Mouse (Mus musculus) MEL (cell line): ENCODE results near the gene Fam69a. TPM values are rescaled to one million over a fixed set of nuclear protein-coding genes. Genes with fewer than 3 reads are reported as not detected.
A peak's percentile ranks its signal among the peaks of the same experiment; 100 is the strongest.

Experiments
- DNase-seq: peaks from one replicate; pipeline ENCODE4 v3.0.0; 2011; ENCODE audit warnings: low read depth, low spot score
- H3K27ac ChIP-seq: 2 replicates; pipeline ENCODE4 v1.5.1; 2012; ENCODE audit warnings: low read depth, mild to moderate bottlenecking, control low read depth, low read length, moderate library complexity; ENCODE audit not compliant: control insufficient read depth
- H3K27me3 ChIP-seq, 2 experiments: fragments of 150-350 bp in 1 of 2; sonication (generic) in 1 of 2; 2 replicates each; pipeline ENCODE4 v1.6.1; 2012; ENCODE audit warnings: low read length in 2 of 2, mild to moderate bottlenecking in 2 of 2, improper control_type of control experiment in 1 of 2, moderate library complexity in 1 of 2; ENCODE audit not compliant: insufficient read depth in 2 of 2, control insufficient read depth in 1 of 2
- H3K36me3 ChIP-seq, 2 experiments: 2 replicates each; pipeline ENCODE4 v1.6.1; 2012 to 2014; ENCODE audit warnings: low read length in 2 of 2, improper control_type of control experiment in 1 of 2, inconsistent platforms in 1 of 2, mild to moderate bottlenecking in 1 of 2; ENCODE audit not compliant: insufficient read depth in 2 of 2, control insufficient read depth in 1 of 2
- H3K4me1 ChIP-seq, 2 experiments: fragments of 150-350 bp in 1 of 2; sonication (generic) in 1 of 2; 2 replicates each; pipeline ENCODE4 v1.6.1; 2012; ENCODE audit warnings: low read length in 2 of 2, improper control_type of control experiment in 1 of 2, mild to moderate bottlenecking in 1 of 2; ENCODE audit not compliant: insufficient read depth in 2 of 2, control insufficient read depth in 1 of 2
- H3K4me3 ChIP-seq, 2 experiments: fragments of 150-350 bp in 1 of 2; sonication (generic) in 1 of 2; 2 replicates each; pipeline ENCODE4 v1.5.1; 2012; ENCODE audit warnings: low read depth in 2 of 2, low read length in 2 of 2, mild to moderate bottlenecking in 2 of 2, moderate library complexity in 2 of 2, control low read depth in 1 of 2, improper control_type of control experiment in 1 of 2; ENCODE audit not compliant: control insufficient read depth in 1 of 2, insufficient read depth in 1 of 2
- H3K79me2 ChIP-seq: 2 replicates; pipeline ENCODE4 v1.6.1; 2012; ENCODE audit warnings: mild to moderate bottlenecking, low read length, moderate library complexity; ENCODE audit not compliant: control insufficient read depth, poor library complexity, insufficient read depth
- H3K9ac ChIP-seq: 2 replicates; pipeline ENCODE4 v1.6.1; 2012; ENCODE audit warnings: low read depth, mild to moderate bottlenecking, control low read depth, low read length, moderate library complexity; ENCODE audit not compliant: control insufficient read depth, poor library complexity, severe bottlenecking
- H3K9me3 ChIP-seq: fragments of 150-350 bp; sonication (generic); replicated peaks from 2 replicates; pipeline ENCODE4 v1.6.1; 2012; ENCODE audit warnings: mild to moderate bottlenecking, low read length, improper control_type of control experiment, moderate library complexity; ENCODE audit not compliant: insufficient read depth
- BHLHE40 ChIP-seq: IDR thresholded peaks from 2 replicates; pipeline ENCODE4 v1.6.1; 2012; ENCODE audit warnings: low read depth, mild to moderate bottlenecking, inconsistent platforms, low read length, improper control_type of control experiment, borderline replicate concordance
- CHD2 ChIP-seq: IDR thresholded peaks from 2 replicates; pipeline ENCODE4 v1.6.1; 2011; ENCODE audit warnings: low read length, improper control_type of control experiment
- CTCF ChIP-seq, 3 experiments: IDR thresholded peaks in 2 of 3; conservative IDR thresholded peaks in 1 of 3; 2 replicates each; pipeline ENCODE4 v1.5.1; 2011 to 2012; ENCODE audit warnings: low read length in 3 of 3, low read depth in 2 of 3, mild to moderate bottlenecking in 2 of 3, improper control_type of control experiment in 1 of 3, inconsistent platforms in 1 of 3, mixed read lengths in 1 of 3, moderate library complexity in 1 of 3; ENCODE audit not compliant: control insufficient read depth in 1 of 3, insufficient read depth in 1 of 3, poor library complexity in 1 of 3, severe bottlenecking in 1 of 3
- EP300 ChIP-seq, 2 experiments: IDR thresholded peaks; 2 replicates each; pipeline ENCODE4 v1.6.1; 2011; ENCODE audit warnings: improper control_type of control experiment in 2 of 2, low read length in 2 of 2, low read depth in 1 of 2, mild to moderate bottlenecking in 1 of 2
- ETS1 ChIP-seq: IDR thresholded peaks from 2 replicates; pipeline ENCODE4 v1.6.1; 2012; ENCODE audit warnings: low read depth, mild to moderate bottlenecking, inconsistent platforms, low read length, improper control_type of control experiment, moderate library complexity
- GATA1 ChIP-seq: IDR thresholded peaks from 2 replicates; pipeline ENCODE4 v1.6.1; 2011; ENCODE audit warnings: low read depth, low read length, improper control_type of control experiment
- HCFC1 ChIP-seq: IDR thresholded peaks from 2 replicates; pipeline ENCODE4 v1.6.1; 2012; ENCODE audit warnings: low read depth, mild to moderate bottlenecking, inconsistent platforms, low read length, improper control_type of control experiment, moderate library complexity
- MXI1 ChIP-seq: IDR thresholded peaks from 2 replicates; pipeline ENCODE4 v1.6.1; 2011; ENCODE audit warnings: mild to moderate bottlenecking, low read depth, low read length, improper control_type of control experiment
- MYB ChIP-seq: IDR thresholded peaks from 2 replicates; pipeline ENCODE4 v1.6.1; 2011; ENCODE audit warnings: mild to moderate bottlenecking, low read depth, low read length, improper control_type of control experiment
- MYC ChIP-seq: IDR thresholded peaks from 2 replicates; pipeline ENCODE4 v1.6.1; 2011; ENCODE audit warnings: low read depth, mild to moderate bottlenecking, low read length, improper control_type of control experiment, moderate library complexity
- NRF1 ChIP-seq: IDR thresholded peaks from 2 replicates; pipeline ENCODE4 v1.6.1; 2014; ENCODE audit warnings: low read depth, mild to moderate bottlenecking, inconsistent platforms, low read length, improper control_type of control experiment, moderate library complexity; ENCODE audit not compliant: poor library complexity, insufficient read depth, severe bottlenecking
- POLR2AphosphoS2 ChIP-seq: IDR thresholded peaks from 2 replicates; pipeline ENCODE4 v1.6.1; 2011; ENCODE audit warnings: low read length, improper control_type of control experiment
- RCOR1 ChIP-seq: IDR thresholded peaks from 2 replicates; pipeline ENCODE4 v1.6.1; 2012; ENCODE audit warnings: low read depth, mild to moderate bottlenecking, inconsistent platforms, low read length, improper control_type of control experiment
- SMC3 ChIP-seq: IDR thresholded peaks from 2 replicates; pipeline ENCODE4 v1.6.1; 2011; ENCODE audit warnings: low read depth, low read length, improper control_type of control experiment
- TAL1 ChIP-seq: IDR thresholded peaks from 2 replicates; pipeline ENCODE4 v1.6.1; 2012; ENCODE audit warnings: mild to moderate bottlenecking, inconsistent platforms, low read length, moderate library complexity, mixed read lengths
- TCF12 ChIP-seq: IDR thresholded peaks from 2 replicates; pipeline ENCODE4 v1.6.1; 2014; ENCODE audit warnings: low read depth, mild to moderate bottlenecking, inconsistent platforms, low read length, improper control_type of control experiment, moderate library complexity
- UBTF ChIP-seq: IDR thresholded peaks from 2 replicates; pipeline ENCODE4 v1.6.1; 2012; ENCODE audit warnings: low read depth, mild to moderate bottlenecking, inconsistent platforms, low read length, improper control_type of control experiment, moderate library complexity, borderline replicate concordance; ENCODE audit not compliant: insufficient read depth
- ZC3H11A ChIP-seq: IDR thresholded peaks from 2 replicates; pipeline ENCODE4 v1.6.1; 2012; ENCODE audit warnings: low read depth, mild to moderate bottlenecking, inconsistent platforms, low read length, improper control_type of control experiment
- polyA plus RNA-seq, 2 experiments: library from polyadenylated mRNA; stranded (reverse) in 1 of 2; unstranded in 1 of 2; fragments of >175 nt in 1 of 2; fragments of >200 nt in 1 of 2; gene quantifications; 2 replicates each; pipeline versions ENCODE4 v1.2.1 to v1.2.4; 2012; ENCODE audit warnings: low replicate concordance in 2 of 2, low read depth in 1 of 2; ENCODE audit not compliant: insufficient read length in 2 of 2, insufficient read depth in 1 of 2, missing spikeins in 1 of 2
- total RNA-seq: library from RNA; depleted of rRNA; stranded (reverse); fragments of 300-350 nt; gene quantifications from 2 replicates; pipeline ENCODE4 v1.2.3, GENCODE M21; 2012

Fam69a gene
- total and polyA plus RNA-seq, 3 experiments, result 8.5 to 10.6 TPM; not detected in 1

- peak; percentile 62 for DNase-seq
Observed at GRCm38 (mm10) chr5:108015422-108015821, 28.5 kb upstream of the Fam69a start.

DNA sequence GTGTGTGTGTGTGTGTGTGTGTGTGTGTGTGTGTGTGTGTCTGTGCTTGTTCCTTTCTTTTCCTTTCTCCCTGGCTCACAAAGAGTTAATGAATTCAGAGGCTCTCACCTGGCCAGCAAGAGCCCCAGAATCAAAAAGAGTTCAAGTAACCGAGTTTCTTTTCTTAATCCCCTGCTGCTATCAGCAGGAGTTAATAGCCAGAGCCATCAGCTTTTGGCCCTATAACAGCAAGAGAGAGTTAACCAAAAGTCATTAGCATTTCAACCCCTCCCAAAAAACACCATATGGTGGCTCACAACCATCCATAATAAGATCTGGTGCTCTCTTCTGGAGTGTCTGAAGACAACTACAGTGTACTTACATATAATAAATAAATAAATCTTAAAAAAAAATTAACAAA lies 27.3 kb upstream of the Fam69a start:
- Histone ChIP-seq H3K9ac (no peak overlapping the region), H3K9me3 (no peaks in the 10 kb centered on the region)
- no peak for DNase-seq

More at GRCm38 (mm10) chr5:108015422-108015821, 28.5 kb upstream of the Fam69a start:
- Histone ChIP-seq H3K4me1 (no peaks in the 10 kb centered on the region; a peak in 1 of 4 replicates), H3K36me3 (peaks cover 0 to 8% of the 10 kb centered on the region in 2 experiments; a peak in 2 of 4 replicates), H3K27me3 (no peaks in the 10 kb centered on the region), H3K27ac (no peak overlapping the region), H3K9me3 (no peaks in the 10 kb centered on the region), H3K4me3 (no peak overlapping the region), H3K9ac (no peak overlapping the region), H3K79me2 (no peaks in the 10 kb centered on the region)
- TF ChIP-seq TCF12 (peak; percentile 34; the same call in 1 of the 2 replicates), MXI1 (no peak), BHLHE40 (no peak), ETS1 (peak; percentile 53), SMC3 (no peak), RCOR1 (0 out of 2 replicates have a peak, but pooled peaks have one; percentile 38), ZC3H11A (no peak), EP300 (IDR thresholded peaks at IDR 0.05; ENCODE audit: low read depth in 1 of 2, low read length in 2 of 2) (peak; percentile 45 to 50), GATA1 (peak; percentile 57; the same call in 1 of the 2 replicates), CTCF (IDR thresholded peaks at IDR 0.05 in 2 of 3, conservative IDR thresholded peaks at IDR 0.05 in 1 of 3; ENCODE audit: control insufficient read depth in 1 of 3, insufficient read depth in 1 of 3, low read depth in 2 of 3, low read length in 3 of 3, poor library complexity in 1 of 3, severe bottlenecking in 1 of 3) (no peak)

More for the DNA sequence above, 27.3 kb upstream of the Fam69a start:
- no peak overlapping the region for H3K4me3 ChIP-seq
- H3K4me1 ChIP-seq, result no peaks in the 10 kb centered on the region; a peak in 1 of 4 replicates
- peaks cover 0 to 8% of the 10 kb centered on the region in 2 experiments; a peak in 2 of 4 replicates for H3K36me3 ChIP-seq
- H3K27me3 ChIP-seq, result no peaks in the 10 kb centered on the region
- no peak for TF ChIP-seq CTCF (IDR thresholded peaks at IDR 0.05 in 2 of 3, conservative IDR thresholded peaks at IDR 0.05 in 1 of 3; ENCODE audit: control insufficient read depth in 1 of 3, insufficient read depth in 1 of 3, low read depth in 2 of 3, low read length in 3 of 3, poor library complexity in 1 of 3, severe bottlenecking in 1 of 3)
- TF ChIP-seq NRF1, result no peak
- no peak for TF ChIP-seq HCFC1
- no peak for TF ChIP-seq MYB
- no peak for TF ChIP-seq POLR2AphosphoS2
- no peak for TF ChIP-seq CHD2
- no peak for TF ChIP-seq RCOR1
- TF ChIP-seq TAL1, result no peak
- TF ChIP-seq MXI1, result no peak
- TF ChIP-seq MYC, result no peak
- TF ChIP-seq UBTF, result no peak
- no peaks in the 10 kb centered on the region for H3K79me2 ChIP-seq
- no peak overlapping the region for H3K27ac ChIP-seq
